Mouse (Mus musculus): ENCODE data around the gene Mfsd4a. TPM values are rescaled to one million over a fixed set of nuclear protein-coding genes. Genes with fewer than 3 reads are reported as not detected.
A peak's percentile ranks its signal among the peaks of the same experiment; 100 is the strongest.

Gene Mfsd4a
- polyA plus RNA-seq, 1 experiment from 2014 or later: 8.5 TPM

GRCm38 (mm10) chr1:132065001-132065400 lies 2.9 kb downstream of the Mfsd4a start:
- ATAC-seq: no peak
- Histone ChIP-seq H3K27me3 (replicated peaks) (peaks cover 78% of the 10 kb centered on the region), H3K9me3 (replicated peaks) (no peaks in the 10 kb centered on the region), H3K4me2 (no peak overlapping the region), H3K4me1 (peaks cover 7% of the 10 kb centered on the region; the same call in 1 of the 2 replicates), H3K27ac (no peak overlapping the region), H3K9ac (no peak overlapping the region), H3K4me3 (no peak overlapping the region), H3K36me3 (no peaks in the 10 kb centered on the region)
- 48% methylated on average over 1 of the region's 1 CpGs for WGBS (ENCODE audit: insufficient replicate concordance)

GRCm38 (mm10) chr1:132063096-132063495 lies 4.8 kb downstream of the Mfsd4a start:
- Histone ChIP-seq H3K9me3 (replicated peaks) (no peaks in the 10 kb centered on the region), H3K36me3 (no peaks in the 10 kb centered on the region), H3K4me3 (no peak overlapping the region), H3K9ac (no peak overlapping the region), H3K4me1 (peaks cover 7% of the 10 kb centered on the region; the same call in 1 of the 2 replicates), H3K27ac (no peak overlapping the region), H3K27me3 (replicated peaks) (peaks cover 59% of the 10 kb centered on the region), H3K4me2 (no peak overlapping the region)
- ATAC-seq: no peak
- 68% methylated on average over 4 of the region's 4 CpGs for WGBS (ENCODE audit: insufficient replicate concordance)

- no peak overlapping the region for H3K4me2 ChIP-seq
- no peaks in the 10 kb centered on the region for H3K4me1 ChIP-seq
- no peak overlapping the region for H3K27ac ChIP-seq
- peaks cover 47% of the 10 kb centered on the region for H3K27me3 ChIP-seq (replicated peaks)
- no peak overlapping the region for H3K4me3 ChIP-seq
- 56% methylated on average over 6 of the region's 6 CpGs for WGBS (ENCODE audit: insufficient replicate concordance)
- H3K9me3 ChIP-seq (replicated peaks): no peaks in the 10 kb centered on the region
- H3K9ac ChIP-seq: no peak overlapping the region
- no peaks in the 10 kb centered on the region for H3K36me3 ChIP-seq
- no peak for ATAC-seq
Measured at GRCm38 (mm10) chr1:132061750-132062541, 5.9 kb downstream of the Mfsd4a start.

- WGBS (ENCODE audit: insufficient replicate concordance): 34% methylated on average over 7 of the region's 7 CpGs
- no peak overlapping the region for H3K27ac ChIP-seq
Measured at GRCm38 (mm10) chr1:132060036-132060769, 7.7 kb downstream of the Mfsd4a start.

GRCm38 (mm10) chr1:132058558-132058957 lies 9.3 kb downstream of the Mfsd4a start:
- Histone ChIP-seq H3K9ac (no peak overlapping the region), H3K4me3 (no peak overlapping the region), H3K4me2 (no peak overlapping the region), H3K9me3 (replicated peaks) (no peaks in the 10 kb centered on the region), H3K36me3 (no peaks in the 10 kb centered on the region), H3K4me1 (no peaks in the 10 kb centered on the region), H3K27ac (no peak overlapping the region), H3K27me3 (replicated peaks) (peaks cover 15% of the 10 kb centered on the region)
- 63% methylated on average over 5 of the region's 5 CpGs for WGBS (ENCODE audit: insufficient replicate concordance)
- no peak for ATAC-seq

More at GRCm38 (mm10) chr1:132060036-132060769, 7.7 kb downstream of the Mfsd4a start:
- H3K9ac ChIP-seq: no peak overlapping the region
- no peak overlapping the region for H3K4me2 ChIP-seq
- H3K4me1 ChIP-seq: no peaks in the 10 kb centered on the region
- H3K9me3 ChIP-seq (replicated peaks): no peaks in the 10 kb centered on the region
- no peak for ATAC-seq
- H3K4me3 ChIP-seq: no peak overlapping the region
- no peaks in the 10 kb centered on the region for H3K36me3 ChIP-seq
- H3K27me3 ChIP-seq (replicated peaks): peaks cover 30% of the 10 kb centered on the region

- no peak overlapping the region for H3K9ac ChIP-seq
- H3K27ac ChIP-seq: no peak overlapping the region
- no peaks in the 10 kb centered on the region for H3K9me3 ChIP-seq (replicated peaks)
- H3K36me3 ChIP-seq: no peaks in the 10 kb centered on the region
- no peak for ATAC-seq
- no peaks in the 10 kb centered on the region for H3K27me3 ChIP-seq (replicated peaks)
- WGBS (ENCODE audit: insufficient replicate concordance): 61% methylated on average over 7 of the region's 7 CpGs
- H3K4me2 ChIP-seq: no peak overlapping the region
- no peaks in the 10 kb centered on the region for H3K4me1 ChIP-seq
- H3K4me3 ChIP-seq: no peak overlapping the region
Measured at GRCm38 (mm10) chr1:132055054-132055664, 12.7 kb downstream of the Mfsd4a start.

- Histone ChIP-seq H3K4me2 (no peak overlapping the region), H3K36me3 (no peaks in the 10 kb centered on the region), H3K9ac (no peak overlapping the region), H3K9me3 (replicated peaks) (no peaks in the 10 kb centered on the region), H3K27me3 (replicated peaks) (no peaks in the 10 kb centered on the region), H3K27ac (no peak overlapping the region), H3K4me1 (no peaks in the 10 kb centered on the region), H3K4me3 (no peak overlapping the region)
- no peak for ATAC-seq
- WGBS (ENCODE audit: insufficient replicate concordance): 36% methylated on average over 3 of the region's 3 CpGs
Measured at GRCm38 (mm10) chr1:132054387-132054786, 13.5 kb downstream of the Mfsd4a start.

- Histone ChIP-seq H3K27ac (no peak overlapping the region), H3K9me3 (replicated peaks) (no peaks in the 10 kb centered on the region), H3K4me3 (no peak overlapping the region), H3K4me1 (no peaks in the 10 kb centered on the region), H3K4me2 (no peak overlapping the region), H3K9ac (no peak overlapping the region), H3K27me3 (replicated peaks) (no peaks in the 10 kb centered on the region), H3K36me3 (no peaks in the 10 kb centered on the region)
- WGBS (ENCODE audit: insufficient replicate concordance): 65% methylated on average over 3 of the region's 3 CpGs
- ATAC-seq: no peak
Measured at GRCm38 (mm10) chr1:132051746-132052145, 16.1 kb downstream of the Mfsd4a start.

- H3K27ac ChIP-seq: no peak overlapping the region
- ATAC-seq: peak; percentile 54; the same call in 1 of the 2 replicates
- no peaks in the 10 kb centered on the region for H3K36me3 ChIP-seq
- H3K27me3 ChIP-seq (replicated peaks): no peaks in the 10 kb centered on the region
- H3K4me3 ChIP-seq: no peak overlapping the region
- H3K9ac ChIP-seq: no peak overlapping the region
- H3K9me3 ChIP-seq (replicated peaks): no peaks in the 10 kb centered on the region
- 11% methylated on average over 15 of the region's 15 CpGs for WGBS (ENCODE audit: insufficient replicate concordance)
- H3K4me2 ChIP-seq: no peak overlapping the region
- H3K4me1 ChIP-seq: no peaks in the 10 kb centered on the region
Measured at GRCm38 (mm10) chr1:132046143-132046735, 21.6 kb downstream of the Mfsd4a start.

GRCm38 (mm10) chr1:132043759-132044158 lies 24.1 kb downstream of the Mfsd4a start:
- no peak overlapping the region for H3K4me2 ChIP-seq
- H3K9me3 ChIP-seq (replicated peaks): no peaks in the 10 kb centered on the region
- 59% methylated on average over 4 of the region's 4 CpGs for WGBS (ENCODE audit: insufficient replicate concordance)
- H3K4me1 ChIP-seq: no peaks in the 10 kb centered on the region
- no peak for ATAC-seq
- no peak overlapping the region for H3K27ac ChIP-seq
- H3K36me3 ChIP-seq: 0 out of 2 replicates have a peak, but pooled peaks cover 2% of the 10 kb centered on the region
- H3K4me3 ChIP-seq: no peak overlapping the region
- no peak overlapping the region for H3K9ac ChIP-seq
- no peaks in the 10 kb centered on the region for H3K27me3 ChIP-seq (replicated peaks)

- Histone ChIP-seq H3K4me1 (no peaks in the 10 kb centered on the region), H3K27me3 (replicated peaks) (no peaks in the 10 kb centered on the region), H3K27ac (no peak overlapping the region), H3K9ac (no peak overlapping the region), H3K9me3 (replicated peaks) (no peaks in the 10 kb centered on the region), H3K4me2 (no peak overlapping the region), H3K4me3 (no peak overlapping the region), H3K36me3 (0 out of 2 replicates have a peak, but pooled peaks cover 3% of the 10 kb centered on the region)
- ATAC-seq: no peak
- 65% methylated on average over 9 of the region's 9 CpGs for WGBS (ENCODE audit: insufficient replicate concordance)
Measured at GRCm38 (mm10) chr1:132040201-132040621, 27.7 kb downstream of the Mfsd4a start.
